Mouse (Mus musculus) 3T3-L1 (cell line): ENCODE measurements around the gene Vgll4.

ENCODE experiments used
- DNase-seq: peaks from one replicate; pipeline ENCODE4 v3.0.0-alpha.2; 2015; ENCODE audit warnings: low read depth, low spot score

Vgll4 gene

GRCm38 (mm10) chr6:114895191-114895590, 74.6 kb downstream of the Vgll4 start:
- DNase-seq, result no peak

GRCm38 (mm10) chr6:114894548-114895106, 75.2 kb downstream of the Vgll4 start:
- peak; percentile 68 for DNase-seq

- DNase-seq, result peak; percentile 57
Measured at GRCm38 (mm10) chr6:114893427-114894209, 76.2 kb downstream of the Vgll4 start.

GRCm38 (mm10) chr6:114892363-114892762, 77.4 kb downstream of the Vgll4 start:
- peak; percentile 42 for DNase-seq

GRCm38 (mm10) chr6:114891771-114892170, 78.0 kb downstream of the Vgll4 start:
- no peak for DNase-seq

GRCm38 (mm10) chr6:114891272-114891671, 78.5 kb downstream of the Vgll4 start:
- DNase-seq, result no peak

- DNase-seq, result peak; percentile 87
Measured at GRCm38 (mm10) chr6:114890411-114891115, 79.2 kb downstream of the Vgll4 start.

- peak; percentile 37 for DNase-seq
Measured at GRCm38 (mm10) chr6:114889971-114890370, 79.8 kb downstream of the Vgll4 start.

- DNase-seq, result peak; percentile 99
Measured at GRCm38 (mm10) chr6:114888922-114889321, 80.9 kb downstream of the Vgll4 start.

GRCm38 (mm10) chr6:114886504-114887361, 83.1 kb downstream of the Vgll4 start:
- no peak for DNase-seq

GRCm38 (mm10) chr6:114886012-114886411, 83.8 kb downstream of the Vgll4 start:
- DNase-seq, result no peak

GRCm38 (mm10) chr6:114885129-114885528, 84.7 kb downstream of the Vgll4 start:
- no peak for DNase-seq

GRCm38 (mm10) chr6:114883261-114883740, 86.5 kb downstream of the Vgll4 start:
- DNase-seq, result peak; percentile 62

GRCm38 (mm10) chr6:114882675-114883074, 87.1 kb downstream of the Vgll4 start:
- no peak for DNase-seq

- DNase-seq, result no peak
Measured at GRCm38 (mm10) chr6:114882212-114882611, 87.6 kb downstream of the Vgll4 start.

GRCm38 (mm10) chr6:114880798-114881197, 89.0 kb downstream of the Vgll4 start:
- no peak for DNase-seq

- DNase-seq, result no peak
Measured at GRCm38 (mm10) chr6:114878841-114879520, 90.8 kb downstream of the Vgll4 start.

- DNase-seq, result no peak
Measured at GRCm38 (mm10) chr6:114876546-114876945, 93.2 kb downstream of the Vgll4 start.

- no peak for DNase-seq
Measured at GRCm38 (mm10) chr6:114876033-114876432, 93.8 kb downstream of the Vgll4 start.

- peak; percentile 97 for DNase-seq
Measured at GRCm38 (mm10) chr6:114875018-114875558, 94.7 kb downstream of the Vgll4 start.
